Mouse (Mus musculus): ENCODE data around the gene Olfr1206. TPM values are rescaled to one million over a fixed set of nuclear protein-coding genes. Genes with fewer than 3 reads are reported as not detected.

Gene Olfr1206
- not detected in 2 replicates for polyA plus RNA-seq (2011; ENCODE audit: insufficient read depth, insufficient read length, low read depth, missing spikeins)

GRCm38 (mm10) chr2:88862931-88863330 lies at the start of gene Olfr1206:
Gene Olfr1206 (plus strand): TSS chr2:88863231.
- H3K4me3 ChIP-seq (ENCODE audit: low read depth, low read length): no peak within 1 kb of the TSS
- H3K4me1 ChIP-seq (ENCODE audit: control insufficient read depth, insufficient read depth, low read length): no peaks in the 10 kb centered on the region
- no peak within 1 kb of the TSS for H3K9ac ChIP-seq (ENCODE audit: low read depth, poor library complexity, severe bottlenecking)
- no peak within 1 kb of the TSS for H3K27ac ChIP-seq (ENCODE audit: insufficient read depth, low read length)
- H3K36me3 ChIP-seq (ENCODE audit: control insufficient read depth, insufficient read depth, low read length, poor library complexity, severe bottlenecking): no peaks in the 10 kb centered on the region
- TF ChIP-seq EP300 (IDR thresholded peaks at IDR 0.05; ENCODE audit: insufficient read depth, low read depth, low read length) (no peak), CTCF (IDR thresholded peaks at IDR 0.05; ENCODE audit: low read depth, low read length) (no peak), POLR2A (IDR thresholded peaks at IDR 0.05; ENCODE audit: insufficient read depth, low read length) (no peak)
- H3K27me3 ChIP-seq (ENCODE audit: control insufficient read depth, insufficient read depth, low read length, poor library complexity, severe bottlenecking): no peaks in the 10 kb centered on the region
- no peaks in the 10 kb centered on the region for H3K9me3 ChIP-seq (replicated peaks; ENCODE audit: control insufficient read depth, insufficient read depth, low read length, poor library complexity, severe bottlenecking)

- Histone ChIP-seq H3K4me1 (ENCODE audit: control insufficient read depth, insufficient read depth, low read length) (no peaks in the 10 kb centered on the region), H3K9me3 (replicated peaks; ENCODE audit: control insufficient read depth, insufficient read depth, low read length, poor library complexity, severe bottlenecking) (no peaks in the 10 kb centered on the region), H3K9ac (ENCODE audit: low read depth, poor library complexity, severe bottlenecking) (no peak within 1 kb of the TSS), H3K27me3 (ENCODE audit: control insufficient read depth, insufficient read depth, low read length, poor library complexity, severe bottlenecking) (no peaks in the 10 kb centered on the region), H3K27ac (ENCODE audit: insufficient read depth, low read length) (no peak within 1 kb of the TSS), H3K36me3 (ENCODE audit: control insufficient read depth, insufficient read depth, low read length, poor library complexity, severe bottlenecking) (no peaks in the 10 kb centered on the region), H3K4me3 (ENCODE audit: low read depth, low read length) (no peak within 1 kb of the TSS)
- TF ChIP-seq CTCF (IDR thresholded peaks at IDR 0.05; ENCODE audit: low read depth, low read length) (no peak), POLR2A (IDR thresholded peaks at IDR 0.05; ENCODE audit: insufficient read depth, low read length) (no peak), EP300 (IDR thresholded peaks at IDR 0.05; ENCODE audit: insufficient read depth, low read depth, low read length) (no peak)
Observed at GRCm38 (mm10) chr2:88814196-88814595, 48.8 kb upstream of the Olfr1206 start, which contains the start of gene Olfr1202. Gene Olfr1202 (plus strand): TSS chr2:88814496.

GRCm38 (mm10) chr2:88829437-88829836 lies 33.6 kb upstream of the Olfr1206 start, which contains the start of gene Olfr1205:
Gene Olfr1205 (plus strand): TSS chr2:88829737.
- no peaks in the 10 kb centered on the region for H3K9me3 ChIP-seq (replicated peaks; ENCODE audit: control insufficient read depth, insufficient read depth, low read length, poor library complexity, severe bottlenecking)
- no peaks in the 10 kb centered on the region for H3K36me3 ChIP-seq (ENCODE audit: control insufficient read depth, insufficient read depth, low read length, poor library complexity, severe bottlenecking)
- TF ChIP-seq POLR2A (IDR thresholded peaks at IDR 0.05; ENCODE audit: insufficient read depth, low read length) (no peak), EP300 (IDR thresholded peaks at IDR 0.05; ENCODE audit: insufficient read depth, low read depth, low read length) (no peak), CTCF (IDR thresholded peaks at IDR 0.05; ENCODE audit: low read depth, low read length) (no peak)
- no peaks in the 10 kb centered on the region for H3K4me1 ChIP-seq (ENCODE audit: control insufficient read depth, insufficient read depth, low read length)
- no peak within 1 kb of the TSS for H3K27ac ChIP-seq (ENCODE audit: insufficient read depth, low read length)
- H3K9ac ChIP-seq (ENCODE audit: low read depth, poor library complexity, severe bottlenecking): no peak within 1 kb of the TSS
- no peak within 1 kb of the TSS for H3K4me3 ChIP-seq (ENCODE audit: low read depth, low read length)
- H3K27me3 ChIP-seq (ENCODE audit: control insufficient read depth, insufficient read depth, low read length, poor library complexity, severe bottlenecking): no peaks in the 10 kb centered on the region

GRCm38 (mm10) chr2:88838477-88838876 lies 24.6 kb upstream of the Olfr1206 start:
- Histone ChIP-seq H3K9ac (ENCODE audit: low read depth, poor library complexity, severe bottlenecking) (no peak overlapping the region), H3K9me3 (replicated peaks; ENCODE audit: control insufficient read depth, insufficient read depth, low read length, poor library complexity, severe bottlenecking) (no peaks in the 10 kb centered on the region), H3K27me3 (ENCODE audit: control insufficient read depth, insufficient read depth, low read length, poor library complexity, severe bottlenecking) (no peaks in the 10 kb centered on the region), H3K36me3 (ENCODE audit: control insufficient read depth, insufficient read depth, low read length, poor library complexity, severe bottlenecking) (no peaks in the 10 kb centered on the region), H3K27ac (ENCODE audit: insufficient read depth, low read length) (no peak overlapping the region), H3K4me1 (ENCODE audit: control insufficient read depth, insufficient read depth, low read length) (no peaks in the 10 kb centered on the region), H3K4me3 (ENCODE audit: low read depth, low read length) (no peak overlapping the region)
- TF ChIP-seq CTCF (IDR thresholded peaks at IDR 0.05; ENCODE audit: low read depth, low read length) (no peak), EP300 (IDR thresholded peaks at IDR 0.05; ENCODE audit: insufficient read depth, low read depth, low read length) (no peak), POLR2A (IDR thresholded peaks at IDR 0.05; ENCODE audit: insufficient read depth, low read length) (no peak)

GRCm38 (mm10) chr2:88848992-88849391 lies 14.0 kb upstream of the Olfr1206 start, which contains the start of gene Olfr1204:
Gene Olfr1204 (plus strand): TSS chr2:88849292.
- Histone ChIP-seq H3K36me3 (ENCODE audit: control insufficient read depth, insufficient read depth, low read length, poor library complexity, severe bottlenecking) (no peaks in the 10 kb centered on the region), H3K9ac (ENCODE audit: low read depth, poor library complexity, severe bottlenecking) (no peak within 1 kb of the TSS), H3K27me3 (ENCODE audit: control insufficient read depth, insufficient read depth, low read length, poor library complexity, severe bottlenecking) (no peaks in the 10 kb centered on the region), H3K4me3 (ENCODE audit: low read depth, low read length) (no peak within 1 kb of the TSS), H3K9me3 (replicated peaks; ENCODE audit: control insufficient read depth, insufficient read depth, low read length, poor library complexity, severe bottlenecking) (no peaks in the 10 kb centered on the region), H3K27ac (ENCODE audit: insufficient read depth, low read length) (no peak within 1 kb of the TSS), H3K4me1 (ENCODE audit: control insufficient read depth, insufficient read depth, low read length) (no peaks in the 10 kb centered on the region)
- TF ChIP-seq EP300 (IDR thresholded peaks at IDR 0.05; ENCODE audit: insufficient read depth, low read depth, low read length) (no peak), POLR2A (IDR thresholded peaks at IDR 0.05; ENCODE audit: insufficient read depth, low read length) (no peak), CTCF (IDR thresholded peaks at IDR 0.05; ENCODE audit: low read depth, low read length) (no peak)

- H3K9ac ChIP-seq (ENCODE audit: low read depth, poor library complexity, severe bottlenecking): no peak within 1 kb of the TSS
- no peak within 1 kb of the TSS for H3K4me3 ChIP-seq (ENCODE audit: low read depth, low read length)
- TF ChIP-seq CTCF (IDR thresholded peaks at IDR 0.05; ENCODE audit: low read depth, low read length) (no peak), EP300 (IDR thresholded peaks at IDR 0.05; ENCODE audit: insufficient read depth, low read depth, low read length) (no peak), POLR2A (IDR thresholded peaks at IDR 0.05; ENCODE audit: insufficient read depth, low read length) (no peak)
- no peak within 1 kb of the TSS for H3K27ac ChIP-seq (ENCODE audit: insufficient read depth, low read length)
- no peaks in the 10 kb centered on the region for H3K9me3 ChIP-seq (replicated peaks; ENCODE audit: control insufficient read depth, insufficient read depth, low read length, poor library complexity, severe bottlenecking)
- H3K4me1 ChIP-seq (ENCODE audit: control insufficient read depth, insufficient read depth, low read length): no peaks in the 10 kb centered on the region
- H3K36me3 ChIP-seq (ENCODE audit: control insufficient read depth, insufficient read depth, low read length, poor library complexity, severe bottlenecking): no peaks in the 10 kb centered on the region
- H3K27me3 ChIP-seq (ENCODE audit: control insufficient read depth, insufficient read depth, low read length, poor library complexity, severe bottlenecking): no peaks in the 10 kb centered on the region
Observed at GRCm38 (mm10) chr2:88902211-88902610, 39.2 kb downstream of the Olfr1206 start, which contains the start of gene Olfr1208. Gene Olfr1208 (minus strand): TSS chr2:88902311.
